Mouse (Mus musculus) brain, adult 2 months (tissue): ENCODE data around the gene Kcng3.

Experiments
- DNase-seq: peaks from one replicate; pipeline ENCODE4 v3.0.0; 2011; ENCODE audit warnings: low read depth, low spot score

Gene Kcng3

DNA sequence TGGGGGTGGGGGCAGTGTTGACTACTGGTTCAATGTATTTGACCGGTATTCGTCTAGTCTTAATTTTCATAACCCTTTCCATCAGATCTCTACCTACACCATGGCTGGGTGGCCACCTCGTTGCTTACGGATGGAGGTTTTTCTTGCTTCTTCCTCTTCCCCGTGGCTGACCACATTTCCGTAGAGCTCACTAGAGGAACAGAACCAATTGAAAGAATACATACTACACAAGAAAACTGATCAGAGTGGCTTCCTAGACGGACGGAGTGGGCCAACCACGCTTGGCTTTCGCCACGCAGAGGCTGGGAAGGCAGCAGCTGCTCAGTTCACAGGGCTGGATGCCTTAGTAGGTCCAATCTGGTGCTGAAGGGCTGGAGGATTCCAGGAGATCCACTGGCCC, 75.9 kb downstream of the Kcng3 start:
- no peak for DNase-seq

DNA sequence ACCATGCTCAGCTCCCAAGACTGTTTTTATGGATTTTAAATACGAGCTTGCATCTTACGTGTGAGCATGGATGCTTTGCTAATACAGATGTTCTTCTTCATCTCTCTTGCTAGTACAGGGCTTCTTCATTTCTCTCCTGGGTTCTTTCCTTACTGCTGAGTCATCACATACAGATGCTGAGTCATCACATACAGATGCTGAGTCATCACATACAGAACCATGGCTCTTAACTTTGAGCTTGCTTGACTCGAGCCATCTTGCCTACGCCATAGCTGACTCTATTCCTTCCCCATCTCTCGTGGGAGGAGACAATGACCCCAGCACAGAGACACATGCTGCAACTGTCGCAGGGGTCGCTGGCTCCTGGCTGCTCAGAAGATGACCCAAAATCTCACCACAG, 76.7 kb downstream of the Kcng3 start:
- peak; percentile 23 for DNase-seq

GRCm38 (mm10) chr17:83548501-83549233, 83.0 kb downstream of the Kcng3 start:
- peak; percentile 84 for DNase-seq

- DNase-seq = no peak
Observed at GRCm38 (mm10) chr17:83547145-83547544, 84.5 kb downstream of the Kcng3 start.

DNA sequence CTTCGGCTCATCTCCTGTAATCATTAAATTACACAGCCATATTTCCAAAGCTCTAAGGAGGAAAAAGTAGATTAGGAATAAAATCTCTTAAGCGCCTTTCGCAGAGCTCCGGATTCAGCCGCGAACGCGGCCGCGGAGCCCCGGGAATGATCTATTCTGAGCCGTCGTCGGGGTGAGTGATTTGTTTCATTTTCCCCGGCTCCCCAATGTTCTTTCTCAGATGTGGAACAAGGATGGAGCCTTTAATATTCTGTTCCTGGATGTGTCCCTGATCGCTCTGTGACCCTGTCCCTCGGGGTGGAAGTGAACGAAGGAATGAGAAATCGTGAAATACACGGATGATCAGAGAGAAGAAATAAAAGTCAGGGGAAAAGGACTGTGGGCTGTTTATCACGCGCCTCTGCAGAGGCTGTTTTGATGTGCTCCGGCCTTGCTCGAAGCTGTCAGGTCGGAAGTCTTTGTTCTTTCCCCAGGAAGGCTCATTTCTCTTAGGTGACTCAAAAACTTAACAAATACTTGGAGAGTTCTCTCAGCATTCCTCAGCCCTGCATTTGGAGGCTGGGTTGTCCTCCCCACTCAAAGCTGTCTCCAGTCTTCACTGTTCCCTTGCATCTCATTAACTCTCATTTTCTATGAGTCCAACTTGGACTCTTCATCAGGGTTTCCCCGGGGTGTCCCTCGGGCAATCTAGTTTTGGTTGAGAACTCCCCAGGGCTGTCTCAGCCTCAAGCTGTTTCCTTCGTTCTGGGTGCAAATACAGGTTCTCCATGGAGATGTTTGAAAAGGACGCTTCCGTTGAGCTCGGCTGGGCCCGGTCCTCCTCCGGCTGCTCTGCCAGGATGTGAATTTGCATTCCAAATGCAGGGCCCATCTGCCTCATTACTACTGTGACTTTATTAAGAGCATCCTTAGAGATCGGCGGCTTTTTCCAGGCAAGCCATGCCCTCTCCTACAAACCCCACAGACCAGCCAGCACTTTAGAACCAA, 85.6 kb downstream of the Kcng3 start:
- peak; percentile 62 for DNase-seq

GRCm38 (mm10) chr17:83545259-83545658, 86.4 kb downstream of the Kcng3 start:
- no peak for DNase-seq

DNA sequence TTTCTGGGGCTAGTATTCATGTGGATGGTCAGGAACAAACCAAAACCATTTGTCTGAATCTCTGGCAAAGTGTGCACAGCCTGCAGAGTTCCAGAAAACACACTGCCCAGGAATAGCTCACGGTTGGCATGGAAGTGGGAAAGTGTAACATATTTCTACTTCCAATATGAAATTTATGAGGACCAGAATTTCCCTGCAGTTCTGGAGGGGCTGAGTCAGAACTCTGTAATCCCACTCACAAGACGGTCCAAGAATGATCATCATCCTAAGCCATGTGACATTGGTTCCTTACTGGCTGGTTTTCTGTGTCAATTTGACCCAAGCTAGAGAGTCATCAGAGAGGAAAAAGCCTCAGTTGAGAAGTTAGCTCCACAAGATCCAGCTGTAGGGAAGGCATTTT, 89.3 kb downstream of the Kcng3 start:
- DNase-seq = peak; percentile 61

- no peak for DNase-seq
Observed at GRCm38 (mm10) chr17:83539262-83540037, 92.2 kb downstream of the Kcng3 start.

DNA sequence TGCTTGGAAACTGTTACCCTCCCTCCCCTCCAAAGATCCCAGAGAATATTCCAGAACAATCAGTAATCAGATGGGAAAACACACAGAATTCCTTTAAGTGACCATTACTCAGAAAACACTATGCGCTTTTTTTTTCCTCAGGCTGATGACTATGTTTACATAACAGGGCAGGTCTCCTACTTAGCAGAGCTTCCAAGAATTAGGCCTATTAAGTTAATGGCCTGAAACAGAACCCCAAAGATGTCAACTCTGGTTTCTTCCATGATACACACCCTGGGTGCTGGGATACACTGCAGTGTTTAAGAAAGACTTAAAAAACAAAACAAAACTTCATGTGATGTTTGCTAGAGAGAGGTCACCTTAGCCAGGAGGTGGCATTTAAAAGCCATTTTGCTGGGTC, 93.0 kb downstream of the Kcng3 start:
- DNase-seq = no peak

DNA sequence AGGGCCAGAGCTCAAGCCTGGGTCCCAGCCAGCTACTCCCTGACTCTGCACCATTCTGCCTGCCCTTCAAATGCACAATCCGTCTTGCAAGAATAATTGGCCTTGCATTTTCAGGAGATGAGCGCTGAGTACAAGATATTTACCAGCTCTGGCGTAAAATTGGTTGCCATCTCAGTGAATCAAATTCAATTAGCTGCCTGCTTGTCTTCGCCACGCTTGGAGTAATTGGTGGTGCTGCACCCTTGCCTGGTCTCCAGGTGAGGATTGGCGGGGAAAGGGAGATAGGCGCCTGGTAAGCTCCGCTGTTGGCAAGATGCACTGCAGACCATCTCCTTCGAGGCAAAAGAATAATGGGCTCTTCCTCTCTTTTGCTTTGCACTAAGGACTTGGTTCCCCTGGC, 93.6 kb downstream of the Kcng3 start:
- no peak for DNase-seq
